Mouse (Mus musculus): ENCODE measurements around the gene Uba7.
"Not testable (repeated sequence)": the region's sequence is repeated elsewhere in the genome, so short reads cannot be mapped to it uniquely, and the experiment has no call there.

The Uba7 gene

GRCm38 (mm10) chr9:107993013-107993412, 17.7 kb downstream of the Uba7 start:
- no peak for DNase-seq (ENCODE audit: low spot score)

GRCm38 (mm10) chr9:107994464-107994863, 19.2 kb downstream of the Uba7 start:
- DNase-seq (ENCODE audit: low spot score): no peak

- no peak for DNase-seq (ENCODE audit: low spot score)
Measured at GRCm38 (mm10) chr9:107995513-107995912, 20.2 kb downstream of the Uba7 start.

DNA sequence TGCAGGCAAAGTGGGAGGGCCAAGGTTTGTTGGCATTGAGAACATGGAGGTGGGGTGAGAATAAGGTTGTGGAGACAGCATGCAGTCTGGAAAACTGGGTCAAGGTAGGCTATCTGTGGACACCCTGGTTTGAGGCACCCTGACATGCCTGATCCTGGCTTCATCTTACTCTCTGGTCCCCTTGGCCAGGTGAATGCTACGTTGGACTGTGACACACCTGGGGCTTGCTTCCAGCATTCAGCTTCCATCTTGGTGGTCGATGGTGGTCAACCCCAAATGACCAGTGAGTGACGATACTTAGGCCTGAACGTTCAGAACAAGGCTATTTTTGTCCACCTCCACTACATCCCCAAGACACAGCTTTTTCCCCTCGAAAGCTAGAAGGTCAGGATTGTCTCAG, 20.7 kb downstream of the Uba7 start, which contains the start of gene Gm20662:
TSS of gene Gm20662 (plus strand) at position 301 of the 400 bp plus-strand sequence.
- no peak for DNase-seq (ENCODE audit: low spot score)

GRCm38 (mm10) chr9:108001922-108002770, 26.8 kb downstream of the Uba7 start, which contains the start of gene Ip6k1:
Gene Ip6k1, plus strand, starts transcription at chr9:108002501.
- peak; percentile 100 for DNase-seq (ENCODE audit: low spot score)

DNA sequence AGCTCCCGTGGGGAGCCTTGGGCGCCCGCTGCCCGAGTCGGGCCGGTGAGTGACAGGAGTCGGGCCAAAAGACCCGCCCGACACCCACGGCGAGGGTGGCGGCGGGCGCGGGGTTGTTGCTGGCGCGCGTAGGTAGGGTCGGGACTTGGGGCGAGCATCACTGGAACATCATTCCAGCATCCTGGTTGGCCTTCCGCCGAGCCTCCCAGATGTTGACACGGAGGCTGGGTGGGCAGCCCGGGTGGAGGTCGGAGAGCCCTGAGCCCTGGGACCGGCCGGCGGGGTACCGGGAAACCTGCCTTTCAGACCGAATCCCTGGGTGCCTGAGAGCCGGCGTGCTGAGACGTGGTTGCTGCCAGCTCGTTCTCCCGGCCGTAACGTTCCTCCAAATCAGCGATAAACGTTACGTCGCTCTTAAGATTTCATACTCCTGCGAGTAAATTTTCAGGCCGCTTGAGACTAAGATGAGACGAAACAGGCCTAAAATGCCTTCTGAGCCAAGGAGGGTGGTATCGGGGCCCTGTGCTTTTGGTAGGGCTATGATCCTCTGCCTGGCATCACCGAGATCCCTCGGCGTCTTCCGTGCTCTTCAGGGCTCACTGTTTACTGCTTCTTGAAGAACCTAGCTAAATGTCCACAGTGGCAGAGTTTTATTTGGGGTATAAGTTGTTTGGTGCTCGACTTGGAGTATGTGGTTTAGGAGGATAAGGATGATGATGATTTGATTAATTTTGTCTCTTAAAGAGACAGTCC, 27.6 kb downstream of the Uba7 start:
- peak; percentile 38 for DNase-seq (ENCODE audit: low spot score)

DNA sequence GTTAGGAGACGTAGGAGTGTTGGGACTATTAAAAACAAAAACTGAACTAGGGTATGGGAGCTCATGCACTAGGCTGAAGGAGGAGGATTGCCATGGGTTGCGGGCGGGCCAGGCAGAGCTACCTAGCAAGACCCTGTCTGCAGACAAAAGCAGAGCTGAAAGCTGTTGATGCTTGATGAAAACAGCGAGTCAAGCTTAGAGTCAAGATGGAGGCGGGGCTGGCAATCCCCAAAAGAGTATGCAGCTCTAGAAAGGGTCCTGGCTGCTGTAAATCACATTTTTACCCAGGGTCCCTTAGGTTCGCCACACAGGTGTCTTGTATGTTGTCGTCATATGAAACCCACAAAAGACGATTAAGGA, 28.2 kb downstream of the Uba7 start:
- no peak for DNase-seq (ENCODE audit: low spot score)

- no peak for DNase-seq (ENCODE audit: low spot score)
Measured at GRCm38 (mm10) chr9:108008041-108008440, 32.7 kb downstream of the Uba7 start.

GRCm38 (mm10) chr9:108010385-108010784, 35.1 kb downstream of the Uba7 start:
- no peak for DNase-seq (ENCODE audit: low spot score)

DNA sequence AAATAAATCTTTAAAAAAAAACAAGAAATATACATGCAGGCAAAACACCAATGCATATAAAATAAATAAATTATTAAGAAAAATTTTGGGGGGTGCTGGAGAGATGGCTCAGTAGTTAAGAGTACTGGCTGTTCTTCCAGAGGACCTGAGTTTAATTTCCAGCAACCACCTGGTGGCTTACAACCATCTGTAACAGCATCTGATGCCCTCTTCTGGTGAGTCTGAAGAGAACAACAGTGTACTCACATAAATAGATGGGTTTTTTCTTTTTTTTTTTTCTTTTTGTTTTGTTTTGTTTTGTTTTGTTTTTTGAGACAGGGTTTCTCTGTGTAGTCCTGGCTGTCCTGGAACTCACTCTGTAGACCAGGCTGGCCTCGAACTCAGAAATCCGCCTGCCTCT, 38.3 kb downstream of the Uba7 start:
- not testable (repeated sequence) for DNase-seq (ENCODE audit: low spot score)

- DNase-seq (ENCODE audit: low spot score): no peak
Measured at GRCm38 (mm10) chr9:108017127-108017526, 41.8 kb downstream of the Uba7 start.

- no peak for DNase-seq (ENCODE audit: low spot score)
Measured at GRCm38 (mm10) chr9:108020741-108021140, 45.4 kb downstream of the Uba7 start.

- DNase-seq (ENCODE audit: low spot score): no peak
Measured at GRCm38 (mm10) chr9:108023216-108023615, 47.9 kb downstream of the Uba7 start.

DNA sequence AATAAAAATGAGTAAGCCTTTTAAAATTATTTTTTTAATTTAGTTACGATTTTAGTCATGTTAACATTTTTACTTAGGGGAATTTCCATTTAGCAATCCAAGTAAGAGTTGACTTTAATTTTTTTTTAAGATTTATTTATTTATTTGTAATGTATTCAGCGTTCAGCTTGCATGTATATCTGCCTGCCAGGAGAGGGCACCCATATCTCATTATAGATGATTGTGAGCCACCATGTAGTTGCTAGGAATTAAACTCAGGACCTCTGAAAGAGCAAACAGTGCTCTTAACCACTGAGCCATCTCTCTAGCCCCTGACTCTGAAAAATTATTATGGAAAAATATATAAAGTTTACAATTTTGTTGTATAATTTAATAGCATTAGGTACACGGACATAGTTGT, 51.3 kb downstream of the Uba7 start:
- DNase-seq (ENCODE audit: low spot score): no peak

- DNase-seq (ENCODE audit: low spot score): no peak
Measured at GRCm38 (mm10) chr9:108027867-108028266, 52.6 kb downstream of the Uba7 start.

- DNase-seq (ENCODE audit: low spot score): no peak
Measured at GRCm38 (mm10) chr9:108032126-108032525, 56.8 kb downstream of the Uba7 start.

Measured in c-Kit-positive CD71-positive TER-119-positive erythroid progenitor cells, embryonic 14.5 days (primary cell).